Mouse (Mus musculus): ENCODE data around the gene Gm17482. TPM values are rescaled to one million over a fixed set of nuclear protein-coding genes. Genes with fewer than 3 reads are reported as not detected.

Gene Gm17482
- total and polyA plus RNA-seq, 3 experiments, result not detected

DNA sequence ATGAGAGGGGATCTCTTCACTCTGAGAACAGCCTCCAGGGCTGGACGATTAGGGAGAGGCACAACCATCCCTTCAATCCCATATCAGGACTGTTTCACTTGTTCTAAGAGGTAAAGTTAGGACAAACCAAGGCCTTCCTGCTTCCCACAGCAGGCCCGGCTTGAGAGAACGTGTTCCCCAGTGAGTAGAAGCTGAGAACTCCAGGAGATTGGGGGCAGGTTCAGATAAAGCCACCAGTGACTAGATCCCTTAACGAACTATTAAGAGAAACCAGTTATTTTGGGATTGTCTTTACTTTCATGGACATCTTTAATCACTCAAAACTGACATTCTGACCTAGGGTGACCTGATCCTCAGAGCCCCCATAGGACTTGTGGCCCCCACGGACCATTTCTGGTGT, 42.4 kb downstream of the Gm17482 start:
- DNase-seq (ENCODE audit: low read depth, low spot score), result no peak
- no peaks in the 10 kb centered on the region; a peak in 2 of 4 replicates for H3K27me3 ChIP-seq (ENCODE audit: control insufficient read depth in 1 of 2, insufficient read depth in 2 of 2, low read length in 2 of 2)

DNA sequence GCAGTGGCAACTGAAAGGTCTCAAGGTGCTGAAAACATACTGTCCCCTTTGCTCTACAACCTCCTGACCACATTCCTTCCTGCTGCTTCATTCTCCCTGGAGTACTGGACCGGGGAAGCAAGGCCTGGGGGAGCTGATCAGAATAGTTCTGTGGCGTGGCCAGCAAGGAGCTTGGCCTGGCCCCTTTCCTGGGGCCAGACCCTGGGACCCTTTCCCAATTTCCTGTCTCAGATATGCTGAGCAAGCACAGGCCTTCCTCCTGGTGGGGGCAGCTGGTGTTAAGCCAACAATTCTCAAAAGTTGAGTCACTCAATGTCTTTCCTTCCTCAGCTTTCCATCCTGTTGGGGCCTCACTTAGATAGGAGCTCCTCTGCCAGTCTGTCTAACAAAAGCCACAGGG, 42.9 kb downstream of the Gm17482 start:
- Histone ChIP-seq H3K79me2 (ENCODE audit: control insufficient read depth, insufficient read depth, low read length, poor library complexity) (no peaks in the 10 kb centered on the region), H3K27me3 (ENCODE audit: control insufficient read depth in 1 of 2, insufficient read depth in 2 of 2, low read length in 2 of 2) (no peaks in the 10 kb centered on the region; a peak in 2 of 4 replicates), H3K4me3 (ENCODE audit: control insufficient read depth in 1 of 2, insufficient read depth in 1 of 2, low read depth in 2 of 2, low read length in 2 of 2) (no peak overlapping the region), H3K36me3 (ENCODE audit: control insufficient read depth in 1 of 2, insufficient read depth in 2 of 2, low read length in 2 of 2) (no peaks in the 10 kb centered on the region), H3K27ac (ENCODE audit: control insufficient read depth, low read depth, low read length) (no peak overlapping the region), H3K9me3 (replicated peaks; ENCODE audit: insufficient read depth, low read length) (no peaks in the 10 kb centered on the region), H3K9ac (ENCODE audit: control insufficient read depth, low read depth, low read length, poor library complexity, severe bottlenecking) (no peak overlapping the region), H3K4me1 (ENCODE audit: control insufficient read depth in 1 of 2, insufficient read depth in 2 of 2, low read length in 2 of 2) (no peaks in the 10 kb centered on the region)
- no peak for DNase-seq (ENCODE audit: low read depth, low spot score)
- TF ChIP-seq MYB (IDR thresholded peaks at IDR 0.05; ENCODE audit: low read depth, low read length) (no peak), BHLHE40 (IDR thresholded peaks at IDR 0.05; ENCODE audit: borderline replicate concordance, low read depth, low read length) (no peak), ZC3H11A (IDR thresholded peaks at IDR 0.05; ENCODE audit: low read depth, low read length) (no peak), USF1 (IDR thresholded peaks at IDR 0.05; ENCODE audit: low read depth, low read length) (no peak), USF2 (IDR thresholded peaks at IDR 0.05; ENCODE audit: borderline replicate concordance in 1 of 2, insufficient read depth in 1 of 2, low read depth in 1 of 2, low read length in 2 of 2) (no peak), E2F4 (IDR thresholded peaks at IDR 0.05; ENCODE audit: borderline replicate concordance, low read depth, low read length) (no peak), MXI1 (IDR thresholded peaks at IDR 0.05; ENCODE audit: low read depth, low read length) (no peak), NELFE (IDR thresholded peaks at IDR 0.05; ENCODE audit: low read depth, low read length) (no peak), ELF1 (IDR thresholded peaks at IDR 0.05; ENCODE audit: low read depth, low read length) (no peak), MYC (IDR thresholded peaks at IDR 0.05; ENCODE audit: low read depth, low read length) (no peak), ZNF384 (IDR thresholded peaks at IDR 0.05; ENCODE audit: low read depth, low read length) (no peak), ZMIZ1 (IDR thresholded peaks at IDR 0.05; ENCODE audit: low read depth, low read length) (no peak), MEF2A (IDR thresholded peaks at IDR 0.05; ENCODE audit: extremely low read depth, insufficient replicate concordance, low read depth, low read length, poor library complexity, severe bottlenecking) (no peak), TAL1 (IDR thresholded peaks at IDR 0.05; ENCODE audit: low read length) (no peak), TCF12 (IDR thresholded peaks at IDR 0.05; ENCODE audit: low read depth, low read length) (no peak), CHD2 (IDR thresholded peaks at IDR 0.05; ENCODE audit: low read length) (no peak)

More for the DNA sequence above, 42.4 kb downstream of the Gm17482 start:
- Histone ChIP-seq H3K4me1 (ENCODE audit: control insufficient read depth in 1 of 2, insufficient read depth in 2 of 2, low read length in 2 of 2) (no peaks in the 10 kb centered on the region), H3K9me3 (replicated peaks; ENCODE audit: insufficient read depth, low read length) (no peaks in the 10 kb centered on the region), H3K9ac (ENCODE audit: control insufficient read depth, low read depth, low read length, poor library complexity, severe bottlenecking) (no peak overlapping the region), H3K36me3 (ENCODE audit: control insufficient read depth in 1 of 2, insufficient read depth in 2 of 2, low read length in 2 of 2) (no peaks in the 10 kb centered on the region), H3K79me2 (ENCODE audit: control insufficient read depth, insufficient read depth, low read length, poor library complexity) (no peaks in the 10 kb centered on the region), H3K4me3 (ENCODE audit: control insufficient read depth in 1 of 2, insufficient read depth in 1 of 2, low read depth in 2 of 2, low read length in 2 of 2) (no peak overlapping the region), H3K27ac (ENCODE audit: control insufficient read depth, low read depth, low read length) (no peak overlapping the region)
- TF ChIP-seq ZMIZ1 (IDR thresholded peaks at IDR 0.05; ENCODE audit: low read depth, low read length), result no peak
- TF ChIP-seq MYC (IDR thresholded peaks at IDR 0.05; ENCODE audit: low read depth, low read length), result no peak
- no peak for TF ChIP-seq HCFC1 (IDR thresholded peaks at IDR 0.05; ENCODE audit: low read depth, low read length)
- TF ChIP-seq MYB (IDR thresholded peaks at IDR 0.05; ENCODE audit: low read depth, low read length), result no peak
- no peak for TF ChIP-seq ZNF384 (IDR thresholded peaks at IDR 0.05; ENCODE audit: low read depth, low read length)
- no peak for TF ChIP-seq JUND (IDR thresholded peaks at IDR 0.05; ENCODE audit: low read depth, low read length)
- no peak for TF ChIP-seq CTCF (IDR thresholded peaks at IDR 0.05 in 2 of 3, conservative IDR thresholded peaks at IDR 0.05 in 1 of 3; ENCODE audit: control insufficient read depth in 1 of 3, insufficient read depth in 1 of 3, low read depth in 2 of 3, low read length in 3 of 3, poor library complexity in 1 of 3, severe bottlenecking in 1 of 3)
- TF ChIP-seq NELFE (IDR thresholded peaks at IDR 0.05; ENCODE audit: low read depth, low read length), result no peak
- no peak for TF ChIP-seq POLR2AphosphoS5 (IDR thresholded peaks at IDR 0.05; ENCODE audit: borderline replicate concordance, low read depth, low read length)
- no peak for TF ChIP-seq TCF12 (IDR thresholded peaks at IDR 0.05; ENCODE audit: low read depth, low read length)
- TF ChIP-seq MAX (IDR thresholded peaks at IDR 0.05; ENCODE audit: low read length), result no peak
- TF ChIP-seq CHD2 (IDR thresholded peaks at IDR 0.05; ENCODE audit: low read length), result no peak
